Mouse (Mus musculus): ENCODE data around the gene Sik3. TPM values are rescaled to one million over a fixed set of nuclear protein-coding genes. Genes with fewer than 3 reads are reported as not detected.
"Not testable (repeated sequence)": the region's sequence is repeated elsewhere in the genome, so short reads cannot be mapped to it uniquely, and the experiment has no call there.

Gene Sik3
- total RNA-seq, 2 experiments from 2014 or later = 37.4 to 38.3 TPM

DNA sequence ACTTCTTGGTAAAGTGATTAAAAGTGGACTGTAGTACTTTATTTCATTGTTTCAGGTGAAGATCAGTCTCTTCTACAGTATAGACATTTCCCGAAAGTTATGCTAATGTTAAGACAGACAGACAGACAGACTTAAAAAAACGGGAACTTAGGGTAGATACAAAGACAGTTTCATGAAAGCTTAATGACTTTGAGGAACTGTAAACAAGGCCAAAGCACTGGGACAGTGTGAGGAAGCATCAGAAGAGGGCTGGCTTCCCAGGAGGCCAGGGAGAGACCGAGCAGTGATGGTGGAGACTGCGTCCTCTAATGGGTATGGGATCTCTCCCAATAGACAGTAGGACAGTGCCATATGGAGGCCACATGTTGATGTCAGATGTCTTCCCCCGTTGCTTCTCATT lies 86.5 kb downstream of the Sik3 start:
- DNase-seq (ENCODE audit: low spot score) = no peak

DNA sequence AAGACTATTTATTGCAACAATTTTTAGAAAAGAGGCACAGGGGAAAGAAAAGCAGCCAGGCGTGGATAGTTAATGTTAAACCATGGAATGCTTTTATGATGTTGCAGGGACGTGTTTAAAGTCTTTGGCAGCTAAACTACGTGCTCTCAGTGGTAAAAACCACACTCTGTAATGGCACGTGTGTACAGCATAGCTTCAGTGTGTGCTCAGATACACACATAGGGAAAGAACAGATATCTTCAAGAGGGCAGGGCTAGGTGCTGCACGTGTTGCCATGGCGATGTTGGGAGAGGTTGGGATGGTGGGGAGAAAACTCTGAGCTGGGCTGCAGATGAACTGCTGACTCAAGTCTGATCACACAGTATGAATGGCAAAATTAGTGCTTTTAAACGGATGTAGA lies 90.5 kb downstream of the Sik3 start:
- DNase-seq (ENCODE audit: low spot score) = no peak

DNA sequence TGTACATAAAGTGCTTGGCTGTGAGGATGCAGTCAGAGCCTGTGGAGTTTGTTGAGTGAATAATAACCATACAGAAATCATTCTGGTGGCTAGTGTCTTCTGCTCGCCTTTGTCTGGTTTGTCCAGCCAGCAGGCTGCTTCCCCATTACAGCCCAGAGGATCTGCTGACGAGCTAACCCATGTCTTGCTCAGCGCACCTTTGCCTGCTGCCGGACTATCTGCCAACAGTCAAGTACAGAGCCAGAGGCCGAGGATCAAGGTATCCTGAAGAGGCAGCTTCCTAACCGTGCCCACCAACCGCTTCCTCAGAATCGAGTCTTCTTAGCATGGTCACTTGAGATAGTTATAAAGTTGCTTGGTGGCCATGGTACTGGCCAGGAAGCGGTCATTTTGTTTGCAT lies 93.5 kb downstream of the Sik3 start:
- no peak for DNase-seq (ENCODE audit: low spot score)

DNA sequence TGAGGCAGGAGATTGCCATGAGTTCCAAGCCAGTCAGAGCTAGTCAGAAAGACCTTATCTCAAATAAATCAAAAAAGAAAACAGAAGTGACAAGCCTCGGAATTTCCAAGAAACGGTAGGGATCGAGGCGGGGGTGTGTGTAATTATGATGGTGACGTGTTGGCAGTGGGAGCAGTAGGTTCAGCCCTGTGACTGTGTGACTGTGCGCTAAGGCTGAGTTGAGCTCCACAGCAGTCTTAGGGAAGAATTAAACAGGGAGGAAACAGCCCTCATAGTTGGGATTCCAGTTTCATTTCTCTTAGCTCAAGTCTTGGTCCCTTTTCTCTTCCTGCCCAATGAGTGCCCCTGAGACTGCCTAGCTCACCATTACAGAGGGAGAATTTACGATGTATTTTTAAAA lies 98.0 kb downstream of the Sik3 start:
- DNase-seq (ENCODE audit: low spot score) = no peak

DNA sequence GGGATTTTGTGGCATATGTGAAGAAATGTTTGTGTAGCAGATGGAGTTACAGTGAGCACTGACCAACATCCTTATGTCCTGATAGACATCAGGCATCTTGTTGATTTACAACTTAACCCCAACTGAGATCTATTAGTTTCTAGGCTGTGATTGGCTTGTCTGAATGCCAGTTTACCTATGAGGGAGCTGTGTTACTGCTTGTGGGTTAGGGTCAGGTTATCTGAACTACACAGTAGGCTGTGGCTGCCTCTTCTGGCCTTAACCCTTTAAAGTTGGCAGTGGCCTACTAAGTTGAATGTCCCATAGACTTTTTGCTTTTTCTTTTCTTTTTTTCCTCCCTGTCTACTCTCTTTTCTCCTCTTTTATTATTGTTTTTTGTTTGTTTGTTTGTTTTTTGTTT lies 98.7 kb downstream of the Sik3 start:
- DNase-seq (ENCODE audit: low spot score) = no peak

DNA sequence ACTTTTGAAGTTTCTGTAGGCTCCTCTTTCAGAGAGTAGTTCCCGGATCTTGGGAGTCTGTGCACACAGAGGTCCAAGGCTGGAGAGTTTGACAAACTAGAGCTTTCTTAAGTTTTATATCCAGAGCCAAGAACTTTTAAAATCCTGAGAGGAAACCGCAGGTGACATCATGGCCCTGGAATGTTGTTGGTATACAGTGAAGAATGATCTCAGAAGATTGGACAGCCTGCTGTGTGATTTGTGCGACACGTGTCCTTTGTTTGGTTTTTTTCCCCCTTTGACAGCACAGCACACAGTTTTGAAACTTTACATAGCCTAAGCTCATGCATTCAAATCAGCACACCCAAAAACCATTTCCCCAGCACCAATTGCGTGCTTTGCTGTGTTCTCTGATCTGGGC lies 99.6 kb downstream of the Sik3 start:
- peak; percentile 63 for DNase-seq (ENCODE audit: low spot score)

DNA sequence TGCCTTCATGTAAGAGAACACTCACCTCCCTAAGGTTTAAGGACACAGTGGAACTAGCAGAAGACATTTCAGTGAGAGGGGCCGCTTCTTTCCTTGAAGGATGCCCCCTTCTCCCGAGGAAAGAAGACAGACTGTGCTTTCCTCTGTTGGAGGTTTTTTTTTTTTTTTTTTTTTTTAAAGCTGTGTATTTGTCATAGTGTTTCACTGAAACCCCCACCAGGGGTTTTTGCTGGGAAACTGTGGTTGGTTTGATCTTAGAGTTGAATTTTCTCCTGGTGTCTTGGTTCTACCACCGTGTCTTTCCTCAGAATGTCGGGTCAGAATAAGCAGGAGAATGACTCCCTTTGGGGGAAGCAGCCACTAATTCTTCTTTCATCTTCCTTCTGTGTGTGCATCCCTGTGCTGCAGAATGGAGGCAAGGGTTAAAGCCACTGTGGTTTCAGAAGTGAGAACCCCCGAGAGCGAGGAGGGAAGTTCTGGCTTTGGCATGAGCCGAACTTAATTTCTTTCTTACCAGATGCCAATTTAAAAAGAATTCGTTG lies 106.3 kb downstream of the Sik3 start:
- no peak for DNase-seq (ENCODE audit: low spot score)

DNA sequence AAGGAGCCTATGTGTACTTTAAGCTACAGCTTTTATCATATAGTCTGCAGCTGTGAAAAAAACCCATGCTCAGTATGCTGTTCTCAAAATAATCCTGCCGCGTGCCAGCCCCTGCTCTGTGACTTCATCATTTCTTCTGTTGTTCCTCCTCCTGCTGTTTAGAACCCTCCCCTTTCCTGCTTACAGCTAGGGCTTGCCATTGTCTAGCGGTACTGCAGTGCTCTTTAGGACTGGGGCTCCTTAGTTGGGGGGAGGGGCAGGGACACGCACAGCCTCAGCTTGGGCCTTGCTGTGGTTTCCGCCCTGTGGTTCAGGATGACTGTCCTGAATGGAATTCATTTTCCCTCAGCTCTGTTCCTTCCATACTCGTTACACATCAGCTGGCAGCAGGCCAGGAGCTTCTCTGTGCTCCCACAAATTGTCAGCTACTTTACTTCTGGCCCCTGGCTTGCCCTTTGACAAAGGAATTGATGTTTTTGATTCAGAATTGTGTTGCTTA lies 107.4 kb downstream of the Sik3 start:
- peak; percentile 77 for DNase-seq (ENCODE audit: low spot score)

DNA sequence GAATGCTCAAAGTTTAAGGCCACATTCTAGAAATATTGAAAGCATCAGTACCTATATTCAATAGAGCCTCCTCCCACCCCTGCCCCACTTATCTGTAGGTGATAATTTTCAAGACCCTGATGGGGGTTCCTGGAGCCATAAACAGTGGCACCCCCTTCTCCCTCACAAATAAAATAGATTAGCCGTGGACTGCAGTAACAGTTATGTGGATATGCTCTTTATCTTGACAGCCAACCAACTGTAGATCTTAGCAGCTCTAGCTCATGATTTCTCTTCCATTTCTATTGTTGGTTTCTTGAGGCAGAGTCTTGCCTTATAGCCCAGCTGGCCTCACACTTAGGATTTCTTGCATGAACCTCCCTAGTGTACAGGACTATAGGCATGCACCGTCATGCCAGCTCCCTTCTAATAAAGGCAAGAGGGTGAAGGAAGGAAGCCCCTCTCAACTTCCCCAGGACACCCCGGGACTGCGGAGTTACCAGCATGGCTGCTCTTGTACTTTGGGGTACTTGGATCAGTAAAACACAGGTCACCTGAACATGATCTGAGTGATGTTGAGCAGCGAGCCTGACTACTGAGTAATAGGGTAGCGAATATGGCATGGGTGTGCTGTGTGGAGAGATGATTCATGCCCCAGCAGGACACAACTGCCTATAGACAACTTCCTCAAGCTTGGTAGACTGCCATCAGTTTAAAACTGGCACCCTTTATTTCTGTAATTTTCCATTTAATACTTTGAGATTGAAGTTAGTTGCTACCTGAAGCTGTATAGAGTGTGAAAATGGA lies 108.0 kb downstream of the Sik3 start:
- DNase-seq (ENCODE audit: low spot score) = no peak

DNA sequence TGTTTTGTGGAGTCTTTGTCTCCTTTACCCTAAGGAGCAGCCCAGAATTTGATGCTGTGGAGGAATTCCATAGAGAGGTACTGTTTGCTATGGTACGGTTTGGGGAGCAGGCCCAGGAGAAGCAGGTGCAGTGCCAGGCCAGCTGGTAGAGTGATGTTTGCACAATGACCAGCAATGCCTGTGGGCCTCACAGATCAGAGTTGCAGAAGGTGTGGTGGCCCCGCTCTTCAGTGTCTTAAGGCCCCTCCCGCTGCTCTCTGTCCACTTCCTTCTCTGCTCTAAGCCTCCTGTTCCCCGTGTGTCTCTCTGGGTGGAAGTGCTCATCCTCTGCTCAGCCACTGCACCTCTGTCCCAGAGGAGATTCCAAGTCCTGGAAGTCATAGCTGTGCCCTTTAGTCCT lies 108.9 kb downstream of the Sik3 start:
- DNase-seq (ENCODE audit: low spot score) = no peak

DNA sequence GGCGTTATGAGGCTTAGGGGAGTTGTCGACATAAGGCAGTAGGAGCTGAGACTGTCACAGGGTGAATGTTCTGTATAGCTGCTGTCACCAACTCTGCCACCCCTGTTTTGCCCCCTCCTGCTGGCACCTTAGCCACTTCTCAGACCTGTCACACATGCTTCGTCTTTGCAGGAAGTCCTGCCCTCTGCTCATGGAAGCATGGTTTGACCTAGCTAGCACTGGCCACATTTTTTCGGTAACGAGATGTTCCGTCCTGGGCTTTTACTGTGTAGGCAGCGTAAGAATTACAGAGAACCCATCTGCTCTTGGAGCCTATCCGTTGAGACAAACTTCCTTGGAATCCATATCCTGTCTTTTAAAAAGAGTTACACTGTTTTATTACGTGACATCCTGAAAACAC lies 110.1 kb downstream of the Sik3 start:
- DNase-seq (ENCODE audit: low spot score) = no peak

DNA sequence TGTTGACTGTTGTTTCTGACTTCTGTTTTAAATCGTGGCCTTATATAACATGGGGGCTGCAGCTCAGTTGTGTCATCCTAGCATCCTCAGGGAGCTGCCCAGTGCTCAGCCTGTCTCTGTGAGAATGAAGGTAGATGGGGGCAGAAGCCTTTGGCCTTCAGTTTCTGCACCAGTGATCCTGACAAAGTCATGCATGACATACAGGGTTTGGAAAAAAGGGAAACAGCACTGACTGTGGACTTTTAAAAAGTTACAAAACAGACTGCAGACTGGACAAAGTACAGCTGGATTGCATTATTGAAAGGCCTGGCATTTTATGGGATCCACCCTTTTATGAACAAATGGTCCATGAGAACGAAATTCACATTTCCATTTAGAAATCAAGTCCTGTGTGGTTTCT lies 113.7 kb downstream of the Sik3 start:
- DNase-seq (ENCODE audit: low spot score) = no peak

DNA sequence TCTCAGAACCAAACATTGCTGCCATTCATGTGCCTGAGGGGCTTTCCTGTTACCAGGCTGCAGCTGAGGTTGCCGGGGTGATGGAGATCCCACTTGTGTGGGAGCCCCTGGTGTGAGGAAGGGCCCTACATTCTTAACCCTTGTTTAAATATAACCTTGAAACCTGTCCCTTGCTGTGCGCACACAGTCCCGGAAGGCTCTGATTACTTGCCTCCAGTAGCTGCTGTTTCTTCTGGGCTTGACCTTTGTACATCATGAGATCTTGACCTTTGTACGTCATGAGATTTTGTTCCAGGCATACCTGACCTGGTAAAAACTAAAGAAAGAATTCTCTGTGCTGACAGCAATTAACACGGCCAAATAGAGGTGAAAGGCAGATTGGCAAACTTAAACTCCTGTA lies 114.7 kb downstream of the Sik3 start:
- DNase-seq (ENCODE audit: low spot score) = no peak

DNA sequence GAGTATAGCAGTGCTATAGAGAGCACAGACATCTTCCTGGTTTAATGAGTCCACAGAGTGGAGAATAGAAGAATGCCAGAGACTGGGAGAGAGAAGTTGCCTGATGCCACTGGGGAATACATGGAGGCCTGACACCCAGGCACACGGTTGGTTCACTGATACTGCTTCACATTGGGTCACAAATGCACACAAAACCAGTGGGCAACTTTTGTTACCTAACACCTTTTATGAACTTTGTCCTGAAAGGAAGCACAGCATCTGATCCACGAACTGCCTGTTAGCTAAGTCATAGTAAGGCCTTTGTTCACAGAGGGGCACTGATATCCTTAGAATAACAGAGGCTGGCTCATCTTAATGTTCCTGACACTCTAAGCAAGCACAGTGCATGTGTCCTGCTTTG lies 116.6 kb downstream of the Sik3 start:
- no peak for DNase-seq (ENCODE audit: low spot score)

DNA sequence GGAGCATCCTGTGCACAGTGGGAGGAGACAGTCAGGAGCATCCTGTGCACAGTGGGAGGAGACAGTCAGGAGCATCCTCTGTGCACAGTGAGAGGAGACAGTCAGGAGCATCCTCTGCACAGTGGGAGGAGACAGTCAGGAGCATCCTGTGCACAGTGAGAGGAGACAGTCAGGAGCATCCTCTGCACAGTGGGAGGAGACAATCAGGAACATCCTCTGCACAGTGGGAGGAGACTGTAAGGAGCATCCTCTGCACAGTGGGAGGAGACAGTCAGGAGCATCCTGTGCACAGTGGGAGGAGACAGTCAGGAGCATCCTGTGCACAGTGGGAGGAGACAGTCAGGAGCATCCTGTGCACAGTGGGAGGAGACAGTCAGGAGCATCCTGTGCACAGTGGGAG lies 120.2 kb downstream of the Sik3 start:
- DNase-seq (ENCODE audit: low spot score) = not testable (repeated sequence)

DNA sequence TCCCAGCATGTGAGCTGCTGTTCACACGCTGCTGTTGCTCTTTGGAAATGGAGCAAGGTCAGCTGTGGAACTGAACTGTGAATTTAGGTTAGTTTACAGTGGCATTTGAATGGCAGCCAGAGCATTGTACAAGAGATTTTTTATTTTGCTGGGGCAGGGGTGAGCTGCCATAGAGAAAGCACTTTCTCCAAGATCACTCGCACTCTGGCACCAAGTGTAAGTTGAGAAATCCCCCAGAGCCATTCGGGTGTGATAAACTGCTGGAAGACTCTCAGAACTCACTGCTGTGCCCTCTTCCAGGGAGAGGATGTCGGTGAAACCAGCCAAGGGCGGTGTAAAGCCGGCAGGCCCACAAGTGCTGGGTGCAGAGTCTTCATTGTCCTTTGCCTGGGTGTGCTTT lies 126.2 kb downstream of the Sik3 start:
- DNase-seq (ENCODE audit: low spot score) = peak; percentile 36

DNA sequence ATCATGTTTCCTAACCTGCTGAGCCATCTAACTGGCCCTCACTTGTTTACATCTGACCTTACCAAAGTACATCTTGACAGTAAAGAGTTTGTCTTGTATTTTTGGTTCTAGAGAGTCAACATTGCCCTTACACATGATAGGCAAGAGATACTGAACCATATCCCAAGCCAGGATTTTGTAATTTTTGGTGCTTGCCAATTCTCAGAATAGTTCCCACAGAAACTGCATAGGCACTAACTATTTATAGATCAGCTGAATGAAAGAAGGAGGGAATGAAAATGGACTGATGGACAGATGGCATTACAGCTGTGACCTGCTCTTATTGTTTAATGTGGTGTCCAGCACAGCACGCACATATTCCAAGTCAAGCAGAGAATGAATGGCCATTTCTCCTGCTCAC lies 128.2 kb downstream of the Sik3 start:
- peak; percentile 37 for DNase-seq (ENCODE audit: low spot score)

DNA sequence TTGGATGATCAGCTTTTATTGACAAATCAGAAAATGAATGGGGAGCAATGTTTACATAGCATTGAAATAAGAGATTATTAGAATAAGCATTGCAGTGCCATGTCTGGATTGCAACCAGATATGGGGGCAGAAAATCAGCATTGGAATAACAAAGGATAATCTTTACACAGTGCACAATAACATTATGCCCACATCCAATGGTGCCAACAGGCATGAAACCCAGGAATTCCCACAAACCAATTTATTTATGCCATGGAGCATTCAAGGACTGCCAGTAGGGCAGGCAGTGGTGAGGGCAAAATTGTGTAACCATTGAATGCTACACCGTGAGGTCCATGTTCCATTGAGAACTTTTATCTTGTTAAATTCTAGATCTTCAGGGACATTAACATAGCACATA lies 129.4 kb downstream of the Sik3 start:
- DNase-seq (ENCODE audit: low spot score) = no peak

DNA sequence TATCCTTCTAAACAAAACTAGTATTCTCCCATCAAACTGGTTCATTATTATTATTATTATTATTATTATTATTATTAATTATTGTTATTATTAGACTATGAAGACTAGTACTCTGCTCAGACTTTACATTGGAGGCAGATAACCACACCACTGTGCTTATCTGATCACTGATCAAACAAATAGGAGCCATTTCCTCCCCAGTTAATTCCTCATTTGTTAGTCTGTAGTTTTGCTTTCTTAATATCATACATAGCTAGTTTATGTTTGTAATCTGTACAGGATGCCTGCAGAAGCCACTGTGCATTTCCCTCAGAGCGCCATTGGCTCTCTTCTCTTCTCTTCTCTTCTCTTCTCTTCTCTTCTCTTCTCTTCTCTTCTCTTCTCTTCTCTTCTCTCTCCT lies 129.9 kb downstream of the Sik3 start:
- no peak for DNase-seq (ENCODE audit: low spot score)

DNA sequence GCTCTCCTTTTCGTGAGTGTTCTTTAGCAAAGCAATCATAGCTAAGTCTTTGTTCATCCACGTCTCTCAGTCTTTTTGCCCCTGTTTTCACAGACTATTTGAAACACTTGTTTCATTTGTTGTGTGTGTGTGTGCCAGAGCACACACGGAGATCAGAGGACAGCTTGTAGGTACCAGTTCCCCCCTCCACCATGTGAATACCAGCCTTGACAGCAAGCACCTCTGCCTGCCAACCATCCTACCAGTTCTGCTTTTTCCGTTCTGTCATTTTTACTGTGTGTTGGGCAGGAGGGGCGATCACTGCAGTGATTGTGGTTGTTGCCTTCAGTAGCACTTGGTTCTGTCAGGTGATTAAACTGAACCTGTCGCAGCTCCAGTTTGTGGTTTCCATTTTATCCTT lies 132.4 kb downstream of the Sik3 start:
- no peak for DNase-seq (ENCODE audit: low spot score)

DNA sequence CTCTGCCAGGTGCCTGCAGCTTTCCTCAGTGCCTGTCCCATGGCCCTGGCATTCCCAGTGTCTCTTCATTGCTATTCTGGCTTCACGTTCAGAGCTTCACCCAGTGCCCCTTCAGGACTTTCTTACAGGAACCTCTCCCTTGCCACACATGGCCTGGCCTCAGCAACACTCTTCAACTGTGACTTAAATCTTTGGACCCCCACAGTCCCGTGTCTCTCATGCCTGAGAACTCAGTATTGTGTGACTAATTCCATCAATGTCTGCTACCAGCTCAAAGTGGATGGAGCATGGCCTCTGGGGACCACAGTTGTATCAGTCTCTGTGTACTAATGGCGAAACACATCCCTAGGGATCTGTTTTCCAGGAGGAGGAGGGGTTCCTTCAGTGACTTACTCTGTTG lies 133.8 kb downstream of the Sik3 start:
- DNase-seq (ENCODE audit: low spot score) = no peak

DNA sequence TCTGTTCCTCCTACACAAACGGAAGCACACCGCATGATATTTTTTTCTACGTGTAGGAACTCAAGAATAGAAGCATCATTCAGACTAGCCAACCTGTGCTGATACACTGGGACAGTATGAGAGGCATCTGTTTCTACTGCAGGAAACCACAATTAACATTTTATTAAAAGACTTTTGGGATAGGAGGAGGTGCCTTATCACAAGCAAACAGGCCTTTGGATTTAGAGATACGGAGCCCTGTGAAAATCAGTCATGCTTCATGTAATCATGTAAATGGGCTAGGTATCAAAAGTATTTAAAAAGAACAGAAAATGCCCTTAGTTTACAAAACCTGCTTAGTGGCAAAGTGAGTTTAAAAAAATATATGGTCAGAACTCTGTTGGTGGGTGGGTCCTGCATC lies 136.1 kb downstream of the Sik3 start:
- DNase-seq (ENCODE audit: low spot score) = no peak

DNA sequence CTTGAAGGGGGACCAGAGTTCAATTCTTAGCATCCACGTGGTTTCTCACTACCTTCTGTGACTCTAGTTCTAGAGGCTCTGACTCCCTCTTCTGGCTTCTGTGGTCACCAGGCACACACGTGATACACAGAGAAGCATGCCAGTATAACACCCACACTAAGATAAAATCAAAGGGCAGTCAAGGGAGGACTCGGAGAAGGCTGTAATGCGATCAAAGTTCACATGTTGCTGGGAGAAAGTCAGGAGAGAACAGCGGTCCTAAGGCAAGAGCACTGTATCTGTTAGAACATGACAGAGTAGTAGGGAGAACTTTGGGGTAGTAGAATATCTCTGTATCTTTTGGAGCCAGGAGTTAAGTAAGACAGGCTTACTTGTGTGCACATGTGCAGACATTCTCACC lies 136.8 kb downstream of the Sik3 start:
- no peak for DNase-seq (ENCODE audit: low spot score)

DNA sequence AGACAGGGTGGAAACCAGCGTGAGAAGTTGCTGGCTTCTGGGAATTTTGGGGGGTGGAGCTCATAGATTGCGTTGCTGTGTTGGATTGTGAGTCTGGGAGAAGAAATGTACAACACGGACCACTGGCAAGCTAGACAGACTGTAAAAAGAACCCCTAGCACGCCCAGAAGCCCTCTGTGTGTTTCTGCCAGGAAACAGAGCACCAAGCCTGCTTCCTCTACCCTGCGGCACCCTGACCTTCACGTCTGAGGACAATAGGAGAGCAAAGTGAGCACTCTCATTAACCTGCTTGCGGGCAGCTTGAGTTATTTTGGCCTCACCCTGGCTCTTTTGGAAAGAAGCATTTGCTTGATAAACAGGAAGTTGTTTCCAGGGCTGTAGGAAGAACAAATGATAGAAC lies 137.5 kb downstream of the Sik3 start:
- no peak for DNase-seq (ENCODE audit: low spot score)

Data from gastrocnemius, adult 18-20 months (tissue).